Mouse (Mus musculus) kidney, postnatal 25 days (tissue): ENCODE measurements around the gene Ldb2.

ENCODE experiments used
- DNase-seq, 2 experiments: peaks; one replicate each; pipeline ENCODE4 v3.0.0; 2021; ENCODE audit warnings: mixed read lengths in 2 of 2

The Ldb2 gene

GRCm38 (mm10) chr5:44799053-44799860 lies at the start of gene Ldb2:
Gene Ldb2 (minus strand): TSS chr5:44799680.
- DNase-seq: peak; percentile 64 to 73

GRCm38 (mm10) chr5:44831287-44831686 lies 31.8 kb upstream of the Ldb2 start:
- DNase-seq: peak; percentile 39 to 70

GRCm38 (mm10) chr5:44815506-44815905 lies 16.0 kb upstream of the Ldb2 start:
- DNase-seq: no peak

GRCm38 (mm10) chr5:44805960-44806359 lies 6.5 kb upstream of the Ldb2 start:
- DNase-seq: no peak

- DNase-seq: no peak
Measured at GRCm38 (mm10) chr5:44801100-44801499, 1.6 kb upstream of the Ldb2 start.

- DNase-seq: no peak
Measured at GRCm38 (mm10) chr5:44799861-44800260, 381 bp upstream of the Ldb2 start.

- no peak for DNase-seq
Measured at GRCm38 (mm10) chr5:44798493-44798892, 987 bp downstream of the Ldb2 start.

GRCm38 (mm10) chr5:44798056-44798455 lies 1.4 kb downstream of the Ldb2 start:
- no peak for DNase-seq

GRCm38 (mm10) chr5:44784591-44784990 lies 14.9 kb downstream of the Ldb2 start:
- DNase-seq: no peak

- DNase-seq: no peak
Measured at GRCm38 (mm10) chr5:44779340-44779739, 20.1 kb downstream of the Ldb2 start.

GRCm38 (mm10) chr5:44768472-44768871 lies 31.0 kb downstream of the Ldb2 start:
- peak; percentile 43 to 54 for DNase-seq

GRCm38 (mm10) chr5:44764911-44765310 lies 34.6 kb downstream of the Ldb2 start:
- peak; percentile 27 to 66 for DNase-seq

GRCm38 (mm10) chr5:44759178-44759577 lies 40.3 kb downstream of the Ldb2 start:
- DNase-seq: no peak

GRCm38 (mm10) chr5:44754156-44754910 lies 45.1 kb downstream of the Ldb2 start:
- DNase-seq: no peak

- DNase-seq: no peak
Measured at GRCm38 (mm10) chr5:44745706-44746105, 53.8 kb downstream of the Ldb2 start.

GRCm38 (mm10) chr5:44736366-44736765 lies 63.1 kb downstream of the Ldb2 start:
- no peak for DNase-seq

GRCm38 (mm10) chr5:44734131-44734723 lies 65.3 kb downstream of the Ldb2 start:
- DNase-seq: no peak

GRCm38 (mm10) chr5:44729646-44730310 lies 69.7 kb downstream of the Ldb2 start:
- no peak for DNase-seq

- DNase-seq: no peak
Measured at GRCm38 (mm10) chr5:44727995-44728394, 71.5 kb downstream of the Ldb2 start.

- DNase-seq: peak; percentile 31 to 52
Measured at GRCm38 (mm10) chr5:44726546-44727476, 72.7 kb downstream of the Ldb2 start.

GRCm38 (mm10) chr5:44725501-44725900 lies 74.0 kb downstream of the Ldb2 start:
- no peak for DNase-seq

GRCm38 (mm10) chr5:44719872-44720271 lies 79.6 kb downstream of the Ldb2 start:
- no peak for DNase-seq
